Mouse (Mus musculus) R1 (cell line): ENCODE measurements around the gene Enpp1.

Source experiments
- DNase-seq: peaks from one replicate; pipeline ENCODE4 v3.0.0-alpha.2; 2018; ENCODE audit warnings: low read depth, low spot score

Gene Enpp1

DNA sequence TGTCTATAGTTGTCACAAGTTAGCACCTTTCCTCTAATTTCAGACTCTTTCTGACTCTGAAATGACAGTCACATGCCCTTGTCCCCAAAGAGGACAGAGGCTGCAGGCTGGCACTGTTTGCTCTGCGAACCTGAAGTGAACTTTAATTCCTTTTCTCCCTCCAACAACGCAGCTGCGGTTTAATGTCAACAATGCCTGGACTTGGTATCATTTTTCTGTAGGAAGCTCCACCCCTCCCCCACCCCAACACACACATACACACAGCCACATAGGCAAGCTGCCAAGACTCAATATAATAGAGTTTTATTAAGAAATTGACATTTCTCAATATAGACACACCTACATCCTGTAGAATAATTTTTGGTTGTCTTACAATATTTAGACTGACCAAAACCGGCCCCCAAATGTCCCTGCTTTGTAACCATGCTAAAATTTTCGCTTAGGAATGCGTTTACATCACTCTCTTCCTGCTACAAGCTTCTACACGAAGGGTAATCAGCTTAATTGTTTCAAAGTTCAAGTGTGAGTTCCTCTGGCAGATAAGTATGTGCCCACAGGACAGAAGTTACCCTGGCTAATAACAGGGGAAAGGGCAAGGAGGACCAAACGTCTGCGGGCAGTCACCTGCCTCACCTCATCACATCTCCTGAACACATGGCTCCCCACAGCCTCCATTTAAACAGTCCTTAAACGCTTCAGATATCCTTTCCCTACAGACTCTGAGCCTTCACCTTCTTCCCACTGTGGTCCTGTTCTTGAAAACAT is 73.5 kb downstream of the Enpp1 start:
- no peak for DNase-seq

GRCm38 (mm10) chr10:24636986-24637385 is 75.0 kb downstream of the Enpp1 start:
- DNase-seq = no peak

GRCm38 (mm10) chr10:24635884-24636283 is 76.1 kb downstream of the Enpp1 start:
- DNase-seq = no peak

GRCm38 (mm10) chr10:24635331-24635815 is 76.6 kb downstream of the Enpp1 start:
- no peak for DNase-seq

GRCm38 (mm10) chr10:24634288-24634687 is 77.7 kb downstream of the Enpp1 start:
- no peak for DNase-seq

DNA sequence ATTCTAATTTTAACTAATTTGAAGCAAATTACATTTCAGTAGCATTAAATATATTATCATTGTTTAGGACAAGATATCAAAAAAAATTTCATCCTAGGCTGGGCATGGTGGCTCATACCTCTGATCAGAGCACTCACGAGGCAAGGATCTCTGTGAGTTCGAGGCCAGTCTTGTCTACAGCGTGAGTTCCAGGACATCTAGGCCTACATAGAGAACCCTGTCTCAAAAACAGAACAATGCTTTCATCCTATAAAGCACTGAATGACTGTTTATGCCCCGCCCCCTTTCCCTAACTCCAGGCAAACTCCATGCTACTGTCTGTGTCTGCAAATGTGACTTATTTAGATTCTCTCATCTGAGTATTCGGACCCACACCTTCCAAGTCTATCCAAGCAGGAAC is 80.8 kb downstream of the Enpp1 start:
- DNase-seq = no peak

GRCm38 (mm10) chr10:24630469-24631081 is 81.4 kb downstream of the Enpp1 start:
- DNase-seq = peak; percentile 74

DNA sequence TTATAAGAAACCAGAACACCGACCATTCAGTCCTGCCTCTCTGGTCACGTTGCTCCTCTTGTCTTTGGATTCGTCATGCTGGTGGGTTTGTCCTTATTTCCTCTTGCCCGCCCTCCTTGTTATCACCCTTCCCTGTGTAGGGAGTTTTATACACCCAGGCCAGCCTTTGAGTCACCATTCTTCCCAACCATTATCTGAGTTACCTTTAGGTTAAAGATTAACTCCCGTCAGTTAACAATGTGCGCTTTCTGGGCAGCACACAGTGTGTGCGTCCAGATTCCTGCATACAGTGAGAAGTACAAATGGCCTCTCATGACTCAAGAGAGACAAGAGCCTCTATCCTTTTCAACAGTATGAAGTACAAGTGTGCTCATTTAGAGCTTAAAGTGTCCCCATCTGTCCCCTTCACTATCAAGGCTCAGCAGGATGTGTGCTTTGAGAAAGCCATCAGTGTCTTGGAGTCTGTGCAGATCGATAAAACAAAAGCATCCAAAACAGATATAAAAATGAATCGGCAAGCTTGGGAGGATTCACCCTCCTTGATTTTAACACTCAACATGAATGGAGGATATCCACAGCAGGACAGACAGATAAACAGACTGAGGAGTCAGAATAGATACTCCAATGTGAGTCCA is 82.8 kb downstream of the Enpp1 start:
- DNase-seq = no peak

DNA sequence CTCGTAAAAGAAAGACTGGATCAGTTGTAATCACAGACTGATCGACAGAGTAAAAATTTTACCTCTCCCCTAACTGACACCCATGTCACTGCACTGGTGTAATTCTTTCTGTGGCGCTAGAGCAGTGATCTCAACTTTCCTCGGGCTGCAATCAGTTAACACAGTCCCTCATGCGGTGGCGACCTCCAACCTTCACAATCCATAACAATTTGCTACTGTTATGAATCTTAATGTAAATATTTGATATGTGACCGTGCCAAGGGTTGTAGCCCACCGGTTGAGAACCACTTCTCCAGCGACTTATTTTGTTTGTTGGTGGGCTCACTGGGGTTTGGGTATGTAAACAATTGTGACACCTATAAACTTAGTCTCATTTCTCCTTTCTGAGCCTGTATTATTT is 83.5 kb downstream of the Enpp1 start:
- DNase-seq = no peak

- DNase-seq = no peak
Observed at GRCm38 (mm10) chr10:24627262-24627661, 84.7 kb downstream of the Enpp1 start.

DNA sequence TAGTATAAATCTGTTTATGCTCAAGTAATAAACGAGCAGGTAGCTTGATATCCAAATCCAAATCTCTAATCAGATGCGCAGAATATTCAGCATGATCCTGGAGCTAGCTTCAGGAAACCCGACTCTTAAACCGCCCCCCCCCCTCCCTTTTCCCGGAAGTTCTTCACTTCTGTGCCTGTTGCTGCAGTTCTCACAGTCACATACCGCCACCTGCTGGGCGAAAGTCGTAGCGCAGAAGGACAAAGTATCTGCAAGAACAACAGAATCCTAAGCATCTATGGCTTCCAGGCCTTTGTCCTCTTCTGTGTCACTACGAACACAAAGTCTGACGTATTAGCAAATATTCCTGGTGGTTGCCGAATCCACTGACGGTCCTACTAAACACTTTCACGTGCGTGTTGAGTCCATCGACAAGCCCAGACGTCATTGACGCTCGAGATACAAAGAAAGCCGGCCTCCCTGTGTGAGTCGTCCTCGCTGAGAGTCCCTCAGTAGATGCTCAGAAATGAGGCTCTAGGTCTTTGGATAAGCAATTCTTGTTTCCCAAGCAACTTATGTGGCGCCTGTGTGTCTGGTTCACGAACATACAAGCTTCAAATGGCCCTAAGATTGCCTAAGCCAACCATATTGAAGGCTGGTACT is 86.8 kb downstream of the Enpp1 start:
- DNase-seq = peak; percentile 91

- peak; percentile 86 for DNase-seq
Observed at GRCm38 (mm10) chr10:24622586-24622985, 89.4 kb downstream of the Enpp1 start.

DNA sequence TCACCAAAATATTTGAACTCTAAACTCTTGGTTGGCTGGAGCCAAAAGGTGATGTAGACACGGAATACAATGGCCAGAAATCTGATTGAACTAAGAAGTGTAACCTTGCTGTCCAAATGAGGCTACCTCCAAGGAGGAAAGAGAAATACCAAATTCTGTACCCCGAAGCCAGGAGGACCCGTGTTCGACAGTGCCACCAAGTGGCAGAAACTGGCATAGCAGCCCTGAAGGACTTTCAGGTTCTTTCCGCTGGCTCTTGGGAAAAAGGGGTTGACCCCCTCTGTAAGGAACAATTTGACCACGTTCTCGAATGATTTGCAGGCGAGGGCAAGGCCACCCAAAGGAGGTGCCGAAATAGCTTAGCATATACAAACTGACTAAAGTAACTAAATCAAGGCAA is 90.4 kb downstream of the Enpp1 start:
- peak; percentile 71 for DNase-seq

DNA sequence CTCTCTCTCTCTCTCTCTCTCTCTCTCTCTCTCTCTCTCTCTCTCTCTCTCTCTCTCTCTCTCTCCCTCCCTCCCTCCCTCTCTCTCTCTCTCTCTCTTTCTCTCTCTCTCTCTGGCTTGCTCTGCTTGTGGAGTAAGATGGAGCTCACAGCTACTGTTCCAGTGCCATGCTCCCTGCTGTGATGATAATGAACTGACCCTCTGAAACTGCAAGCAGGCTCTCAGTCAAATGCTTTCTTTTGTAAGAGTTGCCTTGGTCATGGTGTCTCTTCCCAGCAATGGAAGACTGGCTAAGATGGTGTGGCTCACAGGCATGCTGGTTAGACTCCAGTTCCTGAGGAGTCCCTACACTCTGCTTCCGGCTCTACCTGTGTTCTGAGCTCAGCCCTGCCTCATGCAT is 95.4 kb downstream of the Enpp1 start:
- peak; percentile 66 for DNase-seq

GRCm38 (mm10) chr10:24615799-24616198 is 96.2 kb downstream of the Enpp1 start:
- DNase-seq = peak; percentile 93

DNA sequence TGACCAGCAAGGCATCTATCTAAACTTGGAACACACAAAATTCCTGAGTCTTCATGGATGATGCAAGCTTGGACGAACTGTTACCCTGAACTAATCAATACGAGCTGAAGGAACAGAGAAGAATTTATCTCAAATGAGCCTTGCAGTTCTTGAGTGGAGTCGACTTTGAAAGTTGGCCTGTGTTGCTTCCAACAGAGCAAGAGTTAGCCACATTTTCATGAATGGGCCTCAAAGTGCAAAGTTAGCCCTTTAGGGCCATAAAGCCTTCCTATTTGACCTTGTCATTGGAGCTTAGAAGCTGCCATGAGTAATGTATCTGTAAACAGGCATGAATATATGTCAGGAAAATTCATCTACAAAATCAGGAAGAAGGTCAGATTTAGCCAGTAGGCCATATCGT is 97.2 kb downstream of the Enpp1 start:
- DNase-seq = no peak

DNA sequence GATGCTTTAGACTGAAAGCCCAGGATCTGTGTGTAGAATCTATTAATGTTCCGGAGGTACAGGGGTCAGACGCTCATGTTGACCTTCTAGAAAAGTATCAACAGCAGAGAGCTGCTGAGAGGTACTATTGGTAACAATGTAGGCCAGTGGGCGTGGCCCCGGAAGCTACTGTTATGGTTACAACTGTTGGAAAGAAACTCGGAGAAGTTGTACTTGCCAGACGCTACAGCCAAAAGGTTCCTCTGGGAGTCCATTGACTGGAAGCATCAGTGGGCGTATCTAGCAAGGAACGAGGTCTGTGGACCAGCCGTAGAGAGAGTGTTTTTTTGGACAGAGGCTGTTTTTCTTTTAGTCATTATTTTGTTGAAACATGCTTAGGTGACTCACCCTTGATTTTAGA is 102.2 kb downstream of the Enpp1 start:
- peak; percentile 75 for DNase-seq

- no peak for DNase-seq
Observed at GRCm38 (mm10) chr10:24609146-24609545, 102.8 kb downstream of the Enpp1 start.

DNA sequence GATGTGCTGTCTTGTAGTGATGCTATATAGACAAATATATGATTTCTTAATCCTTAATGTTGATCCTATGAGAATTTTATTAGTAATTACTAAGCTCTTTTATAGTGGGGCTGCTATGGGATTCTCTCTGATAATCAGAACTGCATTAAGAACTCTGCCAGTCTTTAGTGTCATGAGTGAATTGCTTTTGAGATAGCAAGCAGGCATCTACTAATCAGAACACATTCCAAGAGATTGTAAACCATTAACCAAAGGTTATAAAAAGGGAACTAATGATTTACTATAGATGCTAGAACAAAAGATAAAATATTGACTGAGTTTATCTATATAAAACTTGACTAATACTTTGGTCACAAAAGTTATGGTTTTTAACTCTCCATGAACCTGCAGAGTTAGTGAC is 108.2 kb downstream of the Enpp1 start:
- no peak for DNase-seq

DNA sequence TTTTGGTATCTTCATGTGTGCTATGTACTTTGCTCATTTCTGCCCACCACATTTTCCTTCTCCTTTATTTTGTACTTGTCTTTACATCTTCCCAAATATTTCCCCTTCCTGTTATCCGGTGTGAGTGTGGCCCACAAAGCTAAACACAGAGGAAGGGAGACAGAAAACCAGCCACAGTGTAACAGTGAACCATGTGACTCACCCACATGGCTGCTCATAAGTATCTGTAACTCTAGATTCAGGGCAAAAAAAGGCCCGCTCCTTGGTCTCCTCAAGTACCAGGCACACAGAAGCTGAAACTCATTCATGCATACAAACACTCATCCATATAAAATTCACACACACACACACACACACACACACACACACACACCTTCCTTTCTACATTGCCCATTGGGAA is 108.9 kb downstream of the Enpp1 start:
- no peak for DNase-seq

- no peak for DNase-seq
Observed at GRCm38 (mm10) chr10:24599802-24600201, 112.2 kb downstream of the Enpp1 start.

DNA sequence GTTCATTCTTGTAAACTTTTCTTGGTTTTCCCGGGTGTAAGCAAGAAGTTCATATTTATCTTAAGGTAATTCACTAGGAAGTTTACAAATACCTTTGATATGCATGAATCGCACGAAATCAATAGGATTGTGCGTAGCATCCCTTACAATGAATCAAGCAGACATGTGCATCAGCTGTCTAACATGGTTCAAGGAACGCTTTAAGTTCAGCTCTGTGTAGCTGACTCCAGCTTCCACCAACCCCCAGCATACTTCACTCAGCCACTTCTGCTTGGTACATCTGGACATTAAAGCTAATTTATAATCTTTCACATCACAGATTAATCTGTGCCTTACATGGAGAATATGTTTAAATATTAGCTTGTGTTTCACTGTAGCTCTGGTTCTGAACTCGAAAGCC is 113.3 kb downstream of the Enpp1 start:
- no peak for DNase-seq
